Mouse (Mus musculus): Measurements from ENCODE around the gene Ntpcr. TPM values are rescaled to one million over a fixed set of nuclear protein-coding genes. Genes with fewer than 3 reads are reported as not detected.

Gene Ntpcr
- total RNA-seq, 2 experiments from 2014 or later = 17.4 to 19.3 TPM

DNA sequence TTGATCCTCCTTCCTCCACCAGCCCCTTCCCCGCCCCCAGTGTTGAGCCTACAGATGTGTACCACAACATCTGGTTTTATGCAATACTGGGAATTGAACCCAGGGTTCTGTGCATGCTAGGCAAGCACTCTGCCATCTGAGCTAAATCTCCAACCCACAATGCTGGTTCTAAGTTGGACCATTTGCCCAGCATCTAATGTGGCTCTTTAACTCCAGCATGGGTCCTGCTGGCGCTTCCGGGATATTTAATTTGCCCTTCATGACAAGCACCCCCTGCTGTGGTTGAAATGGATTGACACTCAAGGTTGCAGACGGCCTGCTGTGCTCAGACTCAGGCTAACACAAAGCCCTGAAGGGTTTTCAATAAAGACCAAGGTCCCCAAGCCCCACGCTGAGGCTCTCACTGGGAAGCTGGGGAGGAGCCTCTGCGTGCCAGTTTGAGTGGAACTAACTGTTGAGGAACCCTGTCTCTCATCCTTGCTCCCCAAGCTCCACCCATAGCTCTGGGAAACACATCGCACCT lies 43.6 kb downstream of the Ntpcr start:
- DNase-seq = no peak
- intact Hi-C loops (cut with DNase I) = no loop called here

DNA sequence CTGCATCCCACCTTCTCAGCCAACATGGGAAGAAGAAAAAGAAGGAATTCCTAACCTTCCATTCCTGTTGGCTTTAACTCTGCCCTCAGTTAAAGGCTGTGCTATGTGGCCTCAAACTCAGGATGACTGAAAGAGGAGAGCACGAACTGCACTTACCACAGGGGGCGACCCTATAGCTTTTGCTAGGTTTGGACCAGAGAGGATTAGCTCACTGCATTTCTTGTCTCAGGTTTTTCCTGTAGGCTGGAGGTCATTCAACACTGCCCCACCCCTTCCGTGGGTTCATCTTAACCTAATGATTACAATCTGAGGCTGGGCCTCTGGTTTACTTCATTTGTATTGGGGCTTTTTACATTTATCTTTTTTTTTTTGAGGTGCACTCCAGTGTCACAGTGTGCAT lies 45.3 kb downstream of the Ntpcr start:
- DNase-seq = no peak
- intact Hi-C loops (cut with DNase I) = no loop called here

- intact Hi-C loops (cut with DNase I) = no loop called here
- no peak for DNase-seq
Measured at GRCm38 (mm10) chr8:125776314-125776713, 46.6 kb downstream of the Ntpcr start.

GRCm38 (mm10) chr8:125776800-125777199 lies 47.0 kb downstream of the Ntpcr start:
- intact Hi-C loops (cut with DNase I) = no loop called here
- DNase-seq = no peak

DNA sequence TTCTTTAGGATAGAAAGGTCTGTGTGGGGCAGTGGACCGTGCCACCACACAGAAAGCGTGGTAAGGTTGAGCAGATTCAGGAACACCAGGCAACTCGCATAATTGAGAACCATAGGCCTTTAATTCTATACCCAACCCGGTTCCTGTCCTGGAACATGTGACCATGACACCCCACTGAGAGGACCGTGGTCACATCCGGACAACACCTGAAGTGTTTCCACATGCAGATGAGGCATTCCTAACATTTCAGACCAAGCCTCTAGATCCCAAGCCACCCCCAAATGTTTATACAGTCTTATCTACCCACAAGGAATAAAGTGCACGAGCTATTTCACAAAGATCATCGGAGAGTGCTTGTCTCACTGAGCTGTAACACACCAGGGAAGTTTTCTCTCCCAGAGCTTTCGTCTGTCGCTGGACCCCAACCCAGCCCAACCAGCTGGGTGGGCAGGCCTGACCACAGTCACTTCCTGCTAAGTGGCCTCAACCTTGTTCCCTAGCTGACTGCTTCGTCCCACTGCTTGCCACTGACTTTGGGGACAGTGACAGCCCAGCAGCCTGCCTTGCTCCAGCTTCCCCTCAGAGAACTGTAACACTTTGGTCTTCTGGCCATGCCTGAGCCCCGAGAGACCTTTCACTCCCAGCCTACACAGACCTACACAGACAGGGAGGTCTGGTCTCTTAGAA lies 47.9 kb downstream of the Ntpcr start:
- intact Hi-C loops (cut with DNase I) = no loop called here
- DNase-seq = no peak

DNA sequence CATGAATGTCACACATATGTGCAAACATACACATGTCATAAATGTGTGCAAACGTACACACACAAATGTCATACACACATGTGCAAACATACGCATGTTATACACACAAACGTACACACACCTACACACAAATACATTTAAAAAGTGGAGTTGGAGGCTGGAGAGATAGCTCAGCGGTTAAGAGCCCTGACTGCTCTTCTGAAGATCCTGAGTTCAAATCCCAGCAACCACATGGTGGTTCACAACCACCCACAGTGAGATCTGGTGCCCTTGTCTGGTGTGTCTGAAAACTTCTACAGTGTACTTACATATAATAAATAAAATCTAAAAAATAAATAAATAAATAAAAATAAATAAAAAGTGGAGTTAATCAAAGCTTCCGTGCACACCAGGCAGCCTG lies 49.2 kb downstream of the Ntpcr start:
- intact Hi-C loops (cut with DNase I) = no loop called here
- DNase-seq = no peak

DNA sequence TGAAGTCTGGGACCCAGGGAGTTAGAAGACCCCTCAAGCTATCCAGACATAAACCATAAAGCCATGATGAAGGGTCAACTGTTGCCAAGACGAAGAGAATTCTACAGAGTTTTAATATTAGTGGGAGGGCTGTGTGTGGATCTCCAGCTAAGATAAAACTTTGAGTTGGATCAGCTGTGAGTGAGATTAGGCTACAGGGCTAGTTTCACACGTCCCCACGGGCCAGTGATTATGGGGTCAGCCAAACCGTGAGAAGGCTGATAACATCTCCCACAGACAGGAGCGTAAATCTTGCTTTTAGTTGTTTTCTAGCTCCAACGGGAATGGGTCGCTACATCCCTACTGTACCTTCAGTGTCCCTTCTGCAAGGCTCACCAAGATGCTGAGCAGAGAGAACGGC lies 49.9 kb downstream of the Ntpcr start:
- no peak for DNase-seq
- intact Hi-C loops (cut with DNase I) = no loop called here

DNA sequence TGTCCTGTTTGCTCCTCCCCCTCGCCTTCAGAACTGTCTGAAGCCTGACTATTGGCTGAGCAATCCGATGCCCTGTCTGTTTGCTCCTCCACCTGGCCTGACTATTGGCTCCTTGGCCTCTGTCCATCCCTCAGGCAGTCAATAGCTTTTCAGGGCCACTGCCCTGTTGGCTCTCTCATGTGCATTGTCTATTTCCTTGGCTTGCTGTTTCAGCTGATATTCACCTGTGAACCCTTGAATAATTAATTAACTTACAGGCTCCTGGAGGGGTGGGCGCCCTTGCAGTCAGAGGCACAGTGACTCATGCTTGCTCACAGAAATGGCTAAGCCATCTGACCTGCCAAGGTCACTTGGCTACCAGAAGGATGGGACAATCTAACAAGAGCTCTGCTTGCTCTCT lies 52.4 kb downstream of the Ntpcr start:
- intact Hi-C loops (cut with DNase I) = no loop called here

GRCm38 (mm10) chr8:125786886-125787285 lies 57.1 kb downstream of the Ntpcr start:
- DNase-seq = no peak
- intact Hi-C loops (cut with DNase I) = no loop called here

More for the DNA sequence above, 52.4 kb downstream of the Ntpcr start:
- no peak for DNase-seq

GRCm38 (mm10) chr8:125792816-125793455 lies 63.2 kb downstream of the Ntpcr start:
- DNase-seq = no peak
- intact Hi-C loops (cut with DNase I) = no loop called here

DNA sequence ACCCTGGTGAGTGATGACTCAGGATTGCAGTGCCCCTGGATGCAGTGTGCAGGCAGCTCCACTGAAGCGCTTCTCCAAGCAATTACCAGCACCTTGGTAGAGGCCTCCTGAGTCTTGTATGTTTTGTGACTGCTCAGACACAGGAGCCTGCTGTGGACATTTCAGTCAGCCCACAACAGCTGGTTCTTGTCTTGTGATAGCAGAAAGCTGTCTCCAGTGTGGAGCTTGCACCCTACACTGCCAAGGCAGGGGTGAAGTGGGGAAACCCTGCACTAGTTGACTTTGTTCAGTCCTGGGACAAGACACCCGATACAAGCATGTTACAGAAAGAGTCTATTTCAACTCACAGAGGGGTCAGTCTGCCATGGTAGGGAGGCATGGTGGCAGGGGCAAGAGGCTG lies 65.6 kb downstream of the Ntpcr start:
- intact Hi-C loops (cut with DNase I) = no loop called here
- DNase-seq = no peak

GRCm38 (mm10) chr8:125796970-125797369 lies 67.2 kb downstream of the Ntpcr start:
- intact Hi-C loops (cut with DNase I) = no loop called here
- no peak for DNase-seq

Other genes starting within 250 kb of the Ntpcr start
- gene Sipa1l2, start 160.2 kb upstream of the Ntpcr start, total RNA-seq (2021) = 10 to 100 TPM; 43.2 to 46.9 TPM
- 1 to 10 TPM; 7.8 to 8.4 TPM for gene Map10, start 60.1 kb upstream of the Ntpcr start, total RNA-seq (2021)
- gene Pcnx2, start 168.4 kb downstream of the Ntpcr start, total RNA-seq (2021) = 10 to 100 TPM; 27.4 to 31.1 TPM
- 1 to 10 TPM; 3.6 to 3.8 TPM for gene Map3k21, start 180.5 kb downstream of the Ntpcr start, total RNA-seq (2021)